Mouse (Mus musculus) CH12.LX (cell line): ENCODE data around the gene Rps16.

Experiments used
- CHD1 ChIP-seq: IDR thresholded peaks from 2 replicates; pipeline ENCODE4 v1.6.1; 2012; ENCODE audit warnings: low read depth, low read length, improper control_type of control experiment, inconsistent platforms
- CTCF ChIP-seq, 2 experiments: IDR thresholded peaks in 1 of 2; conservative IDR thresholded peaks in 1 of 2; 2 replicates each; pipeline ENCODE4 v1.5.1; 2011 to 2012; ENCODE audit warnings: low read depth in 2 of 2, low read length in 2 of 2, improper control_type of control experiment in 1 of 2, inconsistent platforms in 1 of 2, mild to moderate bottlenecking in 1 of 2, moderate library complexity in 1 of 2
- E2F4 ChIP-seq: IDR thresholded peaks from 2 replicates; pipeline ENCODE4 v1.6.1; 2011; ENCODE audit warnings: low read depth, low read length, improper control_type of control experiment; ENCODE audit not compliant: insufficient replicate concordance
- ETS1 ChIP-seq: conservative IDR thresholded peaks from 2 replicates; pipeline ENCODE4 v1.6.1; 2012; ENCODE audit warnings: low read depth, mild to moderate bottlenecking, inconsistent platforms, low read length, improper control_type of control experiment, moderate library complexity
- GABPA ChIP-seq: IDR thresholded peaks from 2 replicates; pipeline ENCODE4 v1.6.1; 2012; ENCODE audit warnings: low read depth, low read length, improper control_type of control experiment, inconsistent platforms; ENCODE audit not compliant: insufficient replicate concordance
- MAZ ChIP-seq: IDR thresholded peaks from 2 replicates; pipeline ENCODE4 v1.6.1; 2012; ENCODE audit warnings: low read depth, mild to moderate bottlenecking, inconsistent platforms, low read length, improper control_type of control experiment, moderate library complexity
- POLR2A ChIP-seq: IDR thresholded peaks from 2 replicates; pipeline ENCODE4 v1.6.1; 2011; ENCODE audit warnings: low read depth, mild to moderate bottlenecking, improper control_type of control experiment, low read length
- POLR2AphosphoS2 ChIP-seq: IDR thresholded peaks from 2 replicates; pipeline ENCODE4 v1.6.1; 2011; ENCODE audit warnings: low read depth, low read length, improper control_type of control experiment
- SIN3A ChIP-seq: IDR thresholded peaks from 2 replicates; pipeline ENCODE4 v1.6.1; 2012; ENCODE audit warnings: low read length, improper control_type of control experiment, inconsistent platforms
- ZKSCAN1 ChIP-seq: IDR thresholded peaks from 2 replicates; pipeline ENCODE4 v1.6.1; 2012; ENCODE audit warnings: low read depth, inconsistent platforms, low read length, improper control_type of control experiment, borderline replicate concordance

DNA sequence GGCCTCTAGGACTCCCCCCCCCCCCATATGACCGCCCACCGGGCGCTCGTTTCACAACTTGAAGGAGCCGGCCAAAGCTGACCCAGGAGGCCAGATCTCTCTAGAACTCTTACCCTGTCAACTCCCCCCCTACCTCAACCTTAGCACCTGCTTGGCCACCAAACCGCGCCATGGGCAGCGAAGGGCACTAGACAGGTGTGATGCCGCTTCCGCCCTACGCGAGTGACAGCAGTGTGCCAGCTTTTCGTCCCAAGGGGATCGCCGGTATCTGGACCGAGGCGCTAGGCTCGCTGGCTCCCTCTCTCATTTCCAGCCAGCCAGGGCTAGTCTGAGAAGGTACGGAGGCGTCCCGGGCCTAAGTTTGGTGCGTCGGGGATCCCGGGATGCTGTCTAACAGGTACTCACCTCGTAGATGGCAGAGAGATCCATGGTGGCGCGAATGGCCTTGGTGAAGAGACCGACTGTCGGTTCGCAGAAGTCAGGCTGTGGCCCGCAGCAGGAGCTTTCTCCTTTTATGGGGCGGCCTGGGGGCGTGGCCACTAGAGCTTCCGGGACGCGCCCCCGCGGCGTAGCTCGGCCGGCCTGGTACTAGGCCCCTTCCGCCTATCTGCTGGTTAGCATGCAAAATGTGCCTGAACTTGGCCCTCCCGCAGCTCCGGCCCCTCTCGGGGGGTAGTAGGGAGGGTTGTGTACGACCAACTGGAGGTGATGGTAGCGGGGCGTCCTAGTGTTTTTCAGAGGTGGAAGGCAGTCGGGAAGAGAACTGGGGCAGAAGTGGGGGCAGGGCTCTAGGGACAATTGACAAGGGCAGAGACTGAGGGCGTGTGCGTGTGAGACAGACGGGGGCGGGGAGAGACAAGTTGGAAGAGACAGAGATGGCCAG is 28.6 kb downstream of the Rps16 start:
- TF ChIP-seq GABPA (no peak), CHD1 (no peak), MAZ (peak; percentile 72), CTCF (conservative IDR thresholded peaks at IDR 0.05 in 1 of 2, IDR thresholded peaks at IDR 0.05 in 1 of 2; ENCODE audit: low read depth in 2 of 2, low read length in 2 of 2) (no peak), E2F4 (no peak), ETS1 (peak; percentile 64; the same call in 1 of the 2 replicates), POLR2A (peak; percentile 100), ZKSCAN1 (no peak), SIN3A (peak; percentile 92), POLR2AphosphoS2 (peak; percentile 96)
